Mouse (Mus musculus): ENCODE measurements around the gene Gpr88.

DNA sequence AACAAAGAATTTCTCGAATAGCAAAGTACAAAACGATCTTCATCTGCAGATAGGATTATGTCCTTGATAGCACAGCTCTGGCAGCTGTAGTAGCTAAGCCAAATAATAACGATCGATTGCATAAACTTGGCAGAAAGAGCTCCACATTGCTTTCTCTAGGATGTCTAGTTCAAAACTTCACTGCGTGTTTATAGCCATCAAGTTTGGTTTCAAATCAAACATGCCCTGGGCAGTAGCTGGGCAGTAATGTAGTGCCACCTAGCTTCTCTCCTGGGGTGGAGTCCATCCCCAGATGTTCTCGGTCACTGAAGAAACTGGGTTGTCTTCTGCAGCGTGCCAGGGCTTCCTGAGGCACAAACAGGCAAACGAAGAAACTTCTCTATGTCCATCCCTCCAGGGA, 44.1 kb downstream of the Gpr88 start:
- TF ChIP-seq TAL1 (IDR thresholded peaks at IDR 0.05; ENCODE audit: low read length): no peak
- TF ChIP-seq GATA1 (IDR thresholded peaks at IDR 0.05; ENCODE audit: low read length): no peak
